Mouse (Mus musculus) spleen, adult 12 weeks (tissue): ENCODE results near the gene Siah3.

Experiments
- DNase-seq: peaks from one replicate; pipeline ENCODE4 v3.0.0; 2022; ENCODE audit warnings: low spot score

Siah3 gene

GRCm38 (mm10) chr14:75524648-75525047 lies 68.9 kb downstream of the Siah3 start:
- no peak for DNase-seq

GRCm38 (mm10) chr14:75525376-75526145 lies 69.8 kb downstream of the Siah3 start:
- peak; percentile 8 for DNase-seq

GRCm38 (mm10) chr14:75527464-75528190 lies 71.8 kb downstream of the Siah3 start:
- DNase-seq, result no peak

- DNase-seq, result no peak
Measured at GRCm38 (mm10) chr14:75530815-75531353, 75.1 kb downstream of the Siah3 start.

- DNase-seq, result no peak
Measured at GRCm38 (mm10) chr14:75539205-75539604, 83.4 kb downstream of the Siah3 start.

GRCm38 (mm10) chr14:75540216-75540995 lies 84.6 kb downstream of the Siah3 start:
- DNase-seq, result no peak

- no peak for DNase-seq
Measured at GRCm38 (mm10) chr14:75540996-75541350, 85.2 kb downstream of the Siah3 start.

GRCm38 (mm10) chr14:75541731-75542130 lies 85.9 kb downstream of the Siah3 start:
- DNase-seq, result no peak

- no peak for DNase-seq
Measured at GRCm38 (mm10) chr14:75561577-75562331, 106.0 kb downstream of the Siah3 start.

- no peak for DNase-seq
Measured at GRCm38 (mm10) chr14:75565534-75566140, 109.9 kb downstream of the Siah3 start.

GRCm38 (mm10) chr14:75566303-75566702 lies 110.5 kb downstream of the Siah3 start:
- no peak for DNase-seq

- DNase-seq, result no peak
Measured at GRCm38 (mm10) chr14:75579010-75579409, 123.2 kb downstream of the Siah3 start.
